Mouse (Mus musculus) megakaryocyte, embryonic 14.5 days (primary cell): ENCODE data around the gene Ovca2.

Experiments used
- FLI1 ChIP-seq: IDR thresholded peaks from 2 replicates; pipeline ENCODE4 v1.6.1; 2012; ENCODE audit warnings: low read length, inconsistent platforms, mixed read lengths
- GATA1 ChIP-seq: IDR thresholded peaks from 3 replicates; pipeline ENCODE4 v1.6.1; 2012; ENCODE audit warnings: mixed read lengths, low read length, inconsistent platforms, borderline replicate concordance

- TF ChIP-seq GATA1 (no peak), FLI1 (no peak)
Observed at GRCm38 (mm10) chr11:75157901-75158300, 20.7 kb downstream of the Ovca2 start.
